Mouse (Mus musculus) left cerebral cortex, adult 8-10 months (tissue): ENCODE results near the gene Zdhhc12. TPM values are rescaled to one million over a fixed set of nuclear protein-coding genes. Genes with fewer than 3 reads are reported as not detected.

Experiments
- total RNA-seq, 4 experiments: library from RNA; stranded (reverse); gene quantifications; 2 replicates each; pipeline ENCODE4 v1.2.4; 2022

Zdhhc12 gene
- total RNA-seq, 4 experiments from 2014 or later, result 6.8 to 10.5 (median 8.9) TPM

Other genes starting within 250 kb of the Zdhhc12 start
- 10 to 100 TPM in 3 of 4 experiments, 1 to 10 TPM in 1; 7.7 to 11.6 (median 11.0) TPM for gene Cercam, start 224.5 kb downstream of the Zdhhc12 start, total RNA-seq
- 100 to 1,000 TPM in 1 of 4 experiments, 10 to 100 TPM in 3; 85.4 to 106 (median 97.1) TPM for gene Odf2, start 204.4 kb downstream of the Zdhhc12 start, total RNA-seq
- 10 to 100 TPM; 45.2 to 52.4 (median 48.4) TPM for gene Gle1, start 158.2 kb downstream of the Zdhhc12 start, total RNA-seq
- gene Sptan1, start 128.1 kb downstream of the Zdhhc12 start, total RNA-seq, result 100 to 1,000 TPM; 738 to 833 (median 788) TPM
- gene Wdr34, start 44.8 kb downstream of the Zdhhc12 start, total RNA-seq, result 10 to 100 TPM; 38.7 to 43.4 (median 42.1) TPM
- gene Set, start 36.3 kb downstream of the Zdhhc12 start, total RNA-seq, result 100 to 1,000 TPM; 190 to 221 (median 207) TPM
- gene Pkn3, start 16.0 kb downstream of the Zdhhc12 start, total RNA-seq, result 1 to 10 TPM; 1.9 to 4.5 (median 2.3) TPM
- gene Zer1, start 30.9 kb upstream of the Zdhhc12 start, total RNA-seq, result 100 to 1,000 TPM; 141 to 144 (median 142) TPM
- 10 to 100 TPM; 46.3 to 59.3 (median 49.1) TPM for gene Tbc1d13, start 40.1 kb upstream of the Zdhhc12 start, total RNA-seq
- 10 to 100 TPM; 18.8 to 23.6 (median 22.9) TPM for gene Endog, start 77.8 kb upstream of the Zdhhc12 start, total RNA-seq
- gene Spout1, start 84.8 kb upstream of the Zdhhc12 start, total RNA-seq, result 10 to 100 TPM; 30.7 to 36.2 (median 31.6) TPM
- 10 to 100 TPM; 15.3 to 16.8 (median 16.1) TPM for gene Kyat1, start 112.2 kb upstream of the Zdhhc12 start, total RNA-seq
- gene Lrrc8a, start 144.1 kb upstream of the Zdhhc12 start, total RNA-seq, result 10 to 100 TPM; 59.1 to 67.0 (median 61.5) TPM
- gene Gm28035, start 146.9 kb upstream of the Zdhhc12 start, total RNA-seq, result 1 to 10 TPM; 3.8 to 8.8 (median 5.5) TPM
- 10 to 100 TPM; 16.6 to 22.2 (median 19.5) TPM for gene Phyhd1, start 172.6 kb upstream of the Zdhhc12 start, total RNA-seq
- not detected for gene Gm28038, start 187.4 kb upstream of the Zdhhc12 start, total RNA-seq
- gene Dolk, start 192.7 kb upstream of the Zdhhc12 start, total RNA-seq, result 10 to 100 TPM; 23.3 to 27.7 (median 25.2) TPM
- 10 to 100 TPM; 16.7 to 23.0 (median 19.6) TPM for gene Nup188, start 192.7 kb upstream of the Zdhhc12 start, total RNA-seq